Mouse (Mus musculus) kidney, adult 18-20 months (tissue): ENCODE data around the gene Mdga2.

ENCODE experiments used
- DNase-seq: peaks from one replicate; pipeline ENCODE4 v3.0.0; 2021

The Mdga2 gene

DNA sequence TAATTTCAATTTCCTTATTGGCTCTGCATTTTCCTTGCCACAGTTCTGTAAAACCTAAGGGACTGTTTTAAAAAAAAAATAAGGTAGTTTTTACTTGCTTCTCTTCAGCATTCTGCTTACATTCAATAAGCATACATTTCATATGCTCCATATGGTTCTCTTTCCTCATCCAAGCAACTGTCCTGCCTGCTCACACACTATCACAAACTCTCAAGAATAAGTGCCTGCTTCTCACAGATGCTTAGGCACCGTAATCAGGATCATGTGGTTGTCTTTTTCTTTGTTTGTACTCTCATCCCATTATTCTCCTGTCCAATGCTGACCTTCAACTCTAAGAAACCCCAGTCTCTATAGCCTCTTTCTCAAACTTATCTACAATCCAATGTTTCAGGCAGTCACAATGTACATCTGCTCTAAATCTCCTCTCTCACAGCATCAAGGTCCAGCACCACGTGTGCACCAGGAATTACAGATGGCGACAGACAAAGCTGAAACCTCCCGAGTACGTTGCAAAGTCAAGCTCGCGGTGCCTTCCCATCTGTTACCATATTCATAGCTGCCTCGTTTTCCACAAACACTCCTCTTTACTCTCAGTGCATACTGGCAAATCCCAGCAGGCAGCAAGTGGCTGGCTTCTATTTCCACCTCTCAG is 177.1 kb downstream of the Mdga2 start:
- no peak for DNase-seq

DNA sequence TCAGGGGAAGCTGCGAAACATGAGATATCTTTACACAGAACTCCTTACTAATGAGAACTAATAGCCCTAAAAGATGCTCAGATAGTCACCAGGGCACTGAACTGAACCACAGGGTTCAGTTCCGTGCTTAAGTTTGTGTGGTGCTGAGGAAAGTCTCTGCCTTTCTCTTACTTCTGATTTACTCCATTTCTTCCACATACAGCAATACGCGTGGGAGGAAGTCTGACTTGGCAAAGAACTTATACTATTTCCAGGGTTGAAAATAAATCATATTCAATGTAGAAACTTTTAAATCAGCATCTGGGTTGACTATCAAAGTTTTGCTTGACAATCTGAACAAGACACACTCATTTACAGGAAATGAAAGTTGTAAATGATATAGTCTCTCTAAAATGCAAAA is 180.5 kb downstream of the Mdga2 start:
- DNase-seq: no peak

DNA sequence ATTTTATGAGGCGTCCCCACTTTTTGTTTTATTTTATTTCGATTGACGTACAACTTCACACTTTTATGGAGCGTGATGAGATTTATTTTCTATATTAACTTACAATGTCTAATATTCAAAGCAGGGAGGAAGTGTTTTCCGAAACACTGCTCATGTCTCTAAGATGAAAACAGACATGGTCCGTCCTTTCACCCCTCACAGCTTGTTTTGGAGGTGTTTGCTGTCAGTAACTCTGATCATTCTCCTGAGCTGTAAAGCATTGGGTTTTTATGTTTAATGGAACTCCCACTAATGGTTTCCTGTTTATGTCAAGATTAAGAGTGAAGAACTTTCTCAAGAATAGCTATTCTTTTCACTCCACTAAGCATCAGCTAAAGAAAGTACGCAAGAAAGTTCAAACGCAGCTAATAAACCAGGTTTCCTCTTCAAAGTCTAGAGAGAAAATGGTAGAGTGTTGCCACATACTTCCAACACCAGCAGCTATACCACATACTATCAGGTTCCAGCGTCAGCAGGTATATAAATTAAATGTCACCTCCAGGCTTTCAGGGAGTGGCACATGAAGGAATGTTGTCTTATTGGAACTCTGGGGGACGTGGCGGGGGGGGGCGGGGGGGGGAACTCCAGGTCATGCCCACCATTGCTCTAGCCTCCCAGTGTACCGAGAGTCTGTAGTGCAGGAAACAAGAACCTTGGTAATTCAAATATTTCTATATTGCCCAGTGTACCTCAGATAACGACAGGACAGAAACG is 186.7 kb downstream of the Mdga2 start:
- DNase-seq: no peak

DNA sequence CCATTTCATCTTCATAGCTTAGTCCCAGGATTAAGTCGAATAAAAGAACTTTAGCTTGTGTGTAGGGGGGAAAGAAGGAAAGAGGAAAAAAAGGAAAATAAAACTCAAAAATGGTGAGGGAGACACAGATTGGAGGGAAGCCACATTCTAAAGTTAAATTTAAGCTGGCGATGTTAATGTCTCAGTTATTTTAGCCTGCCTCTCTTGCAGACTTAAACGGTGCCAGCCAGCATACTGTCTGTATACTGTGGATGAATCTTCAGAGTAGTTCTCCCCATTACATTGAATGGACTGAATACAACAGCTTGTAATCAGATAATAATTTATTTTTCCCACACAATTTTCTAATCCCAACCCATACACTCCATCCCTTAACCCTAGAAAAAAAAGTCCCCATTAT is 205.2 kb downstream of the Mdga2 start:
- DNase-seq: no peak

DNA sequence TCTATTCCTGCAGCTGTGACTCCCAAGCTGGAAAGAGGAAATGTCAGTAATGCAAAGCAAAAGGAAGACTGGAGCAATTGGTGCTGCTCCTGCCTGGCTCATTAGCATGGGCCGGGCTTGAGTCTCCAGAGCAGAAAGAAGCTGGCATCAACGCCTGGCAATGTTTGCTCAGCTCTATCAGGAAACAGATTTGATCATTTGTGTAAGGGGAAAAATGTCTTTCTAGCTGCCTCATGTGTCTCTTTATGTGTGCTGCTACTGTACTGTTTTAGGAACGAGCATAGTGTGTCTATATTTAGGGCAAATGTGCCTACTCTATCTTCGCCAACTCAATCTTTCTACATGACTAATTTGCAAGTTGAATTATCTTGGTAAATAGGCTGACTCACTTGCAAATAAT is 211.0 kb downstream of the Mdga2 start:
- DNase-seq: no peak

DNA sequence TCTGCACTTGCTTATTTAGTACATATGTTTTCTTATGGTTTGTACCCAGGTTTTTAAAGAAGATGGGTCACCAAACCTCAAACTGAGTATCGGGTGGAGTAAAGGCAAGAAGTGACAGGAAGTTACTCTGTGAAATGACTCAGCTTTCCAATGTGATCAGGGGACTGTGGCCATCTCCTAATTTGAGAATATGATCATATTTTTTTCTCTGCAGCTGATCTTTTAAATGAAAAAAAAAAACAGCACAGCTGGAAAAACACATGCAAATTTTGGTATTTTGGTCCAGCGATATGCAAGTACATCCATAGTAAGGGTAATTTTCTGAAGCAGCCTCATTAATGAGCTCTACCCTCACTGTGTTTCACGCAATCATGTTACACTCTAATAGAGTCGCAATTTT is 212.0 kb downstream of the Mdga2 start:
- DNase-seq: no peak

DNA sequence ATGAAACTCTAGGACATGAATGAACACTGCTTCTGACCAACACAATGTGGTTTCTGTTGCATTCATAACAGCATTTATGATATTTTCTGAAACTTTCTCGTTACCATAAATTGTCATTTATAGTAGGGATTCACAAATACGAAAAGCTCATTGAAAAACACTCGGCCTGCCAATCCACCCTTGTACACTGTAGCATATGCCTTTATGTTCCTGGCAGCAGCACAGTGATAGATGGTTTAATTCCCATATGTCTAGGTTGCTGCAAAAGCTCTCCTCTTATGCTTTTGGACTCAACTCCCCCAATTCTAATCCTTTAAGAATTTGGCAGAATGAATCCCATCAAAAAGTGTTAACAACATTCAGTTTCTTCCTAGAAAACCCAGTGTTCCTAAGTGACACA is 213.2 kb downstream of the Mdga2 start:
- DNase-seq: no peak

DNA sequence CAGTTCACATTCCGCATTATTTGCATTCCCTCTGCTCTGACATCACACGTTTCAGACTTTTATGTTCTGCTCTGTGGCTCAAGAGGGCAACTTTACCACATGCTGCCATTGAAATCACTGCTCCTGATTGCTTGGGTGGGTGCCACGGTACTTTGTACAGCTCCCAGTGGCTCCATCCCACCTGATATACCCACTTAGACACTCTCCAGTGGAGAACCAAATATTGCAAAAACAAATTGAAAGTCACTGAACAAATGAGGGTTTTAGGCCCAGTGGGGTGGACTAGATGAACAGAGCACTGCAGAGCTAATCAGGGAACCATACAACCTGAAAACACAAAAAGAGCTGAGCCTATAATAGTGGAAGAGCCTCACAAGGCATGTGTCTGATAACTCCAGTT is 268.2 kb downstream of the Mdga2 start:
- DNase-seq: no peak

DNA sequence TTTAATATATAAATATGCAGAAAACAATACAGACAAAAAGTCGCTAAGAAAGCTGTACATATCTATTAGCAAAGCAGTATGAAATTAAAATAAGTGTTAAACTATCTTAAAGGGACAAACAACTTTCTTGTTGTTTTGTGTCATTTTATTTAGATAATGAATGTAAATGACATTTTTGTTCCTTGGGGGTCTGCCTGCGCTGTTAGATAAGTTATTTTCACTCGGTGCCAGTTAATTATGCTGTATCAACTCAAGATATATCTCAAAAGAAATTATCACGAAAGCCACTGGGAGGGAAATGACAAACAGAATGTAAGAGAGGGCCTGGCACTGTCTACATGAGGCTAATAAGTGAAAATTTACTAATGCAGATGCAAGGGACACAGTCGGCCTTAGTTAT is 306.6 kb downstream of the Mdga2 start:
- no peak for DNase-seq

DNA sequence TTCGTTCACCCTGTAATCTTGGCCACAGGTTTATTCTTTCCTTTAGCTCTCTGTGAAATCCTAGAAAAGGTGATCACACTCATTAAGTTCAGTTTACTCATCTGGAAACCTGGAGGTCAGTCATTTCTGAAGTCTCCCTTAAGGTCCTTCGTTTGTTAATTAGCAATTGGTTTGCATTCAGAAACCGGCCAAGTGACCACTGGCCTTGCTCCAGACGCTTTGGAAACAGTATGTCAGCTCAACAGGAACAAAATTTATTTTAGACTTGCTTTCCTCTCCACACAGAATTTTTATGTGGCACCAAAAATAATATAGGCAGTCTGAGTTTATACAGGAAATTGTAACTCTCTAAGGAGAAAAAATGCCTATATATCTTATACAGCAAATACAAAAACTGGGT is 323.0 kb downstream of the Mdga2 start:
- no peak for DNase-seq

DNA sequence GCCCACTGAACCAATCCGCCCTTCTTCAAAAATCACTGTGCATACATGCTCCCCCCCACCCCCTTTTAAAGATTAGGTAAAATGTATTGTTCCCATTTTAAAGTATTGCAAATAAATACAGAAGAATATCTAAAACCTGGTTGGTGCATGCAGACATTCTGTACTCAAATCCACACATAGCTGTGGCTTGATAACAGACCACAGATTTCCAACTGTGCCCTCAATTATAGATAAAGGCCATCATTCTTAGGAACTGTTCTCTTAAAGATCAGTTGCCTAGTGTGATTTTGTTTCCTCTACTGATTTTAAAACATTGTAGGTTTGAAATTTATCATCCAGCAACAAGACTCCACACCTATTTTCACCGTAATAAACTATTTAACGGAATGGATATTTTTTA is 325.6 kb downstream of the Mdga2 start:
- DNase-seq: no peak

DNA sequence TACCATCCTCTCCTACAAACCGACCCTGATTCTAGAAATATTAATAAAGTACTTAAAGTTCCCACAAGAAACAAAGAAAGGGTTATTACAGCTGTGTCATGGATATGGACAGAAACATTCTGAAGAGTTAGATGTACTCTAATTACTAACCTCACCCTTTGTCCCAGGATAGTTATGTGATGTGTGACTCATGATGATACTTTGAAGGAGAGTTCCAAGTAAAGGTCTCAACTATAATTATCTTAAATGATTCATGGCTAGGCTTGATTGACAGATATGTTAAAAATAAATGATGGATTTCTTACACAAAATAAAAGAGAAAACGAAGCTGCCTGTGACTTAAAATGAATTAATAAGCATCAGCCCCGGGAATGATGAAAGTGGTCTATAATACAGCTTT is 332.1 kb downstream of the Mdga2 start:
- no peak for DNase-seq

DNA sequence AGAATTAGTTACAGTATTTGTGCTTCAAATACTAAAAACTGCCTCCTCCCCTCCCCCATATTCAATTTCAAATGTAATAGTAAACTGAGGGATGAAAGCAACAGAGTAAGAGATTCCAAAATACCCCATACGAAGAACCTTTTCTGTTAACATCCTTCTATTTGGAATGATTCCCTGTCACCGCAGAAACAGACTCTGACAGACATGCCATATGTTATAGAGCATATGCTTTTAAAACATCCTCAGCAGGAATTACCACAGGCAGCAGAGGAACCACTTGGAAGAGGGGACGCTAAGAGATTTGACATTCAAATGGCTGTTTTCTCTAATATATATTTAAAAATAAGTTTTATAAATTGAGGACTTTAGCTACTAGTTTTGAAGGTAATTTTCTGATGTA is 333.1 kb downstream of the Mdga2 start:
- no peak for DNase-seq

DNA sequence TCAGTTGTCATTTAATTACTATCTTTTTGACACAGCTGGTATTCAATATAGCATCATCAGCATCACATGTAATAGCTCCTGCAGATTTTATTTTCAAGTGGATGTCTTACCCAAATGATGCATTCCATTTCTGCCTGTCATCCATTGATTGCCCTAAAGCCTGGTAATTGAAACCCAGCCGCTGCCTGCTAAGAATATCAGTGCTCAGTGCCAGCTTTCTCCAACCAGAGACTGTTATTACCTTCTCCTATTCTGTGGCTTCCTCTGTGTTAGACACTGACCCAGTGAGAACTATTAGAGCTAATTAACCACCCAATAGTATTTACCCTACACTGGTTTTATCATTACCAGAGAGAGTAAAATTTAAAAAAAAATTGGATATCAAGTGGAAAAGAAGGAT is 333.7 kb downstream of the Mdga2 start:
- no peak for DNase-seq

DNA sequence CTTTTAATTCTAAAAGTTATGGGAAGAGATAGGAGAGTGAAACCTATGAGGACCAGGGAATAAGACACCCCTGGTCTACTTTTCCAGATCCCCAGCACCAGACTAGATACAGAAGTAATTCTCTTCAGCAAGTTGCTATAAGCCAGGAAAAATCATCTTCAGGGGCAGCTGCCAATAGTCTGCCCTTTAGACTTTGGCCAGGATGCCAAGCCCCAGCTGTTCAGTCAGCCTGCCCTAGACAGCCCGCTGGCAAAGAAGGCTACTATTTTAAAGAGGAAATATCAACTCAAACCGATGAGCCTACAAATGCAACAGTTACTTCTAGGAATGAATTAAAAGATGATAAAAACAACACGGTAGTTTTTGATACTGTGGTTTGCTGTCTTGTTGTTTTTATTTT is 356.1 kb downstream of the Mdga2 start:
- peak; percentile 34 for DNase-seq

DNA sequence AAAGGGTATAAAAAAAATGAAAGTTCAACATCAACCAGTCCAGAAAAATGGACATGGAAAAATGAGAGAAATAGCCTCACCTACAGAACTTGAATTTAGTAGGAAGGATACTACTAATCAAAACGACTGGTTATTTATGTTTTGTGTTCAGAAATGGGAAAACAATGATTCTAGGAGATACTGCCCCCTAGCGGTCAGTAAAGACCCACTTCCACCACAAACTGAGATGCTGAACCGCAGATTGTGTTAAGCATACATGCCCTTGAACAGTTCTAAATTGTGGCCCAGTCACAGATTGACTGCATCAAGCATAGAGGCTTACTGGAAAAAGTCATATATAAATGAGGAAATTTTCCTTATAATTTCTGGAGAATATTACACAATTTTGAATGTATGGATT is 369.2 kb downstream of the Mdga2 start:
- DNase-seq: no peak

DNA sequence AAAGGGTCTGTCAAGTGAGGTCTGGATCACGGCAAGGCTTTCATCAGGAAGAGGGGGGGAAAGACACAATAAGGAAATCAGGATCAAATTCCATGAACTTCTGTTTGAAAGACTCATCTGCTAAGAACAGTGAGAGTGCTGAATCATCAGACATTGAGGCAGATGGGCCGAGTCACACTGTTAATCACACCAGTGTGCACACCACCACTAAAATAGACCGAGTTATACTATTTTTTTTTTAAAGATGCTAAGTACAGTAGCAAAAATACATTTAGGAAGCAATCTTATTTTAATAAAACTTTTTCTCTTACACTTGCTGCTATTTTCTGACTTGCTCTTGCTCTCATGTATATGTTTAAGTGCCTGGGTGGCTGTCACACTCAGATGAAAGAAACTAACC is 382.0 kb downstream of the Mdga2 start:
- DNase-seq: no peak

DNA sequence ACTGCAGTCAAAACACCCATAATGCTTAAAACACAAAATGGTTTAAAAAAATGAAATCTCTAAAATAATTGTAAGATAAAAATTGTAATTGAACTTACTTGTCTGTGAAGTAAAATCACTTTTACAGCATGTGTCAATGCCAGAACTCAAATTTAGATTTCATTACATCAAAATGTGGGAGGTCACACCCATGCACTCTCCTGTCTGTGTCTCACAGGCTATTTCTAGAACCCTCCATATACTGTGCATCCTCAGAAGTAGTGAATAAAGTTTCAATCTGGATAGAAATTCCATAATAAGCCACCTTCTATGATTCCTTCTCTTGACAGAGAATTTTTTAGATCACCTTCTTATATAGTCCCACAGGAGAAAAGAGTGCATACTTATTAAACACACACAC is 466.7 kb downstream of the Mdga2 start:
- DNase-seq: no peak

DNA sequence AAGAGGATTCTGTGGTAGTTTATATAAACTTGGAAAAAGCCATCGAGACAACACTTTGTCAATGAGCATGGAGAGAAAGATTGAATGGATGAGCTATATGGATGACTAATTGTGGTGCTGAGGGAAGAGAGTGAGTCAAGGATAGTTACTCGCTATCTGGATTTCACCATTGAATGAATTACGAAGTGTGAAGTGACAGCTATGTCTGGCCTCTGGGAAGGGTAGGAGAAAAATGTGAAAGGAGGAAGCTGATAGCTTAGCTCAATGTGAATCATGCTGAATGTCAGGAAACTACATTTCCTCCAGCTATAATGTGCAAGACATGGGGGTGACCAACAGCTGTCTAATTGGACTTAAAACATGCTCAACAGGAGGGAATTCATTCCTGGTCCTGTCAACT is 487.8 kb downstream of the Mdga2 start:
- DNase-seq: no peak

DNA sequence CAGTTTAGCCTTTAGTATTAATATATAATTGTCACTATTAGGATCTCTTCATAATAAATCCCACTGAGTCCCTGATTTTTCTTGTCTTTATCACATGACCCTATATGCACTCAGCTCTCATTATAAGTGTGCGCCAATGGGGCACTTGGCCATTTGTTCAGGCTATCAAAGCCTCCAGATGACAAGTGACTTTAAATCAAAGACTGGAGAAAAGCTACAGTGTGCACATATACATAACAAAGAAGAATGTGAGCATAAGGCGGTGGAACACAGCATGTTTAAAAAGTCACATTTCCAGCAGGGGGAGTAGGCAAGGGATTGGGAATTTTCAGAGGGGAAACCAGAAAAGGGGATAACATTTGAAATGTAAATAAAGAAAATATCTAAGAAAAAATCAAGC is 497.9 kb downstream of the Mdga2 start:
- no peak for DNase-seq

DNA sequence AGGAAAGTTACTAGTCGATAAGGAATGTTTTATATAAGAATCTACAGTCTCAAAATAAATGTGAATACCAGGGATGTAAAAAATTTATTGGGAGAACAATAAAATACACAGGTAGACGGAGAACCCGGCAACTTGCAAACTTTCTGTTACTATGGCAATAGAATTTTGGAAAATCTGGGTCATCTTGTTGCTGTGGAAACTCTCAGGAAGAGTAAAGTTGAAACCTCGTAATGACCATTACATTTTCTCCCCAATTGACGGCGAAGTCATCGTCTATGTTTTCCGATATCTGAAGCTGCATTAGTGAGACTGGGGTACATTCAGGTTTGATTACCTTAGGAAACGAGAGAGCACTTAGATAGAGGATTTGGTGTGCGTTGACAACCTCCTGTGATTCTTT is 514.0 kb downstream of the Mdga2 start:
- DNase-seq: no peak

DNA sequence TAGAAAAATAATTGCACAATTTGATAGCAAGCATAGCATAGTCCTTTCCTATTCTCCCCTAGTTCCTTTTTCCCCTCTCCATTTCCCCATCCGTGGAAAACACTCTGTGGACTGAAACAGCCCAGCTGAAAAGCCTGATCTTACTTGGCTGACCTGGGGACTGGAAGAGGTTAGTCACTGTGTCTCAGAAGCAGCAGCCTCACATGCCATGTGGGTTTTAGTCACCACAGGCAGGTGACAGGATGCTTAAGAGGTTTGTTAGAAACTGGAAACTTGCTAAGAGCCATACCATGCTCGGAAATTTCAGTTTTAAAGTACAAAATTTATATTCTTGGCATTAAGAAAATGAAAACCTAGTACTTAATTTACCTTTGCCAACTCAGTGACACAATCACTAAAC is 514.9 kb downstream of the Mdga2 start:
- no peak for DNase-seq

DNA sequence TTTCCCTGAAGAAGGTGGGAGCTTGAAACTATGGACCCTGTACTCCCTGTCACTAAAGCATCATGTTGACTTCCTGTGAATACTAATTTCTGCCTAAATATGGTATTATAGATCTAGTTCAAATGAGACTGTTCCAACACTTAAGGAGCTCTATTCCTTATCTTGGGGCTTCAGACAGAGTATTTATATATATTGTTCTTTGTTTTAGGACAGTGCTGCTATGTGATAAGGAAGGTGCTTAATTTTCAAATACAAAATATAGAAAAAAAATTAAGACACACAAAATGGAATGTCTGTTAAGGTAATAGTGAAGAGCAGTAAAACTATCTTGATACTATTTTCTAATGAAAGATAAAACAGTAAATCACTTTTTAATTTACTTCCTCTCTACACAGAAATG is 517.3 kb downstream of the Mdga2 start:
- no peak for DNase-seq

DNA sequence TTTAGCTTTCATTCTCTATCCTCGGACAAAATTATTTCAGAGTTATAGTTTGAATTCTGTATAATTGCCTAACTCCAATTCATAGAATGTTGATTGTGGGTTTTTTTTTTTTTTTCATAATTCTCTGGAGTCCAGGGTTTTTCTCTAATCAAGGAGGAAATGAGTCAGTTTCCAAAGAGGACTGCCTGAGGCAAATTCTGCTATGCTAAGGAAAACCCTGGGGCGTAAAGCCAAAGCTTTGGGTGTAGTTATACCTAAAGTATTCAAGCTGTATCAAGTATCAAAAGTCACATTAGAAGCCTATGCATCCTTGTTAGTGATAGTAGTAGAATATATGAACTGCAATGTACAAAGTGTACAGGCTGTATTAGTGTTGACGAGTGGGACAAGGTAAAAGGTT is 519.6 kb downstream of the Mdga2 start:
- DNase-seq: no peak

DNA sequence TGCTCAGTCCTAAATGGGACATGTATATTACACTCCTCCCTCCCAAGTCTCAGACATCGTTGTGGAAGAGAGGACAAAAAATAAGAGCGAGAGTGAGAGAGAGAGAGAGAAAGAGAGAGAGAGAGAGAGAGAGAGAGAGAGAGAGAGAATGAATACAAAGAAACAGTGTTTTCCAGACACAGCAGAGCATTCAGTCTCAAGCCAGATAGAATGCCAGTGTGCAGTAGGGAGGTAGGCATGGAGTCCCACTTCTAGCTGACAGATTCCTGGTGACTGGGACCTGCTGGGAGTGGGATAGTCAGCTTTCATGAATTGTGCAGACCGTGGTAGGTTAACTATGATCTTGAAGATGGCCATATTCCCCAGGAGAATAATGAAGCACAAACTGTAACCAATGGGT is 542.8 kb downstream of the Mdga2 start:
- no peak for DNase-seq
